In the genomic region with DNA sequence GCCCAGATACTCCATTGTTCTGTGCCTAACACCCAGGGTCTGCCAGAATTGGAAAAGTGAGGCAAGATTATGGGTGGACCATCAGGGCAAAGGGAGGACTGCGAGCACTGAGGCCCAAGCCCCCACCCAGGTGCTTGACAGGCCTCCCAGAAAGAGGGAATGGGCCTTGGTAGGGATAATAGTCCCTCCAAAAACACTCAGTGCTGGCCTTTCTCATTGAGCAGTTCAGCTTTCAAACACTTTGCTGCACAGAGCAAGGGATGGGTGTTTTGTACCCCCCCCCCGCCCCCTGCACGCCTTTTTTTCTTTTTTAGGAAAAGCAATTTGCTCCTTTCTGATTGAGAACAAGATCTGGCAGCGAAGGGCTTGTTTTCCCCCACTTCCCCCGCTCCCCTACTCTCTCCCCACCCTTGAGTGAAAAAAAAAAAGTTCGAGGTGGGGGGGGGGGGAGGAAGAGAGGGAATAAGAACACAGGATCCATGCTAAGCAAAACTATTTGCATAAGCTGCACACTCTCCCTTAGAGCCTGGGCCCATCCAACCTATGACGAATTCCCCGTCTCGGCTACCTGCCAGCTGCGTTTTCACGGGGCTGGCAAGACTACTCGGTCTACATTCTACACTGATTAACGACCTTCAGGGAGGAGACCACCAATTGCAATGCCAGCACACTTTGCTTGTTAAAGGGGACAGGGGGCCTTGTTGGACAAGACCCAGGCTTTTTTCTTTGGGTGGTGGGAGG, we compare ENCODE assay signal across 10 mouse cellular contexts. TPM values are rescaled to one million over a fixed set of nuclear protein-coding genes. Genes with fewer than 3 reads are reported as not detected.
DNase-seq lines count a peak whose midpoint lies in the region; ATAC-seq and TF ChIP-seq lines count a peak whose summit lies in the region.
"Had no signal": no experiment of that assay in that cellular context is flagged by ENCODE, and none has a peak within 500 bp of the region (broad histone marks: within the 10 kb centered on the region; RNA-seq: fewer than 3 reads in every experiment).

No protein-coding gene starts in this region.

- H3K36me3 ChIP-seq in intestine, embryonic 15.5 days = no peaks in the 10 kb centered on the region
- no peaks in the 10 kb centered on the region for H3K36me3 ChIP-seq in intestine, postnatal 0 days (ENCODE audit: control insufficient read depth, insufficient read depth)
- no peaks in the 10 kb centered on the region for H3K36me3 ChIP-seq in forebrain, embryonic 15.5 days
- no peaks in the 10 kb centered on the region for H3K36me3 ChIP-seq in limb, embryonic 15.5 days
- no peaks in the 10 kb centered on the region for H3K36me3 ChIP-seq in stomach, embryonic 14.5 days (ENCODE audit: control insufficient read depth, insufficient read depth, low read length)

- no peaks in the 10 kb centered on the region for H3K9me3 ChIP-seq in intestine, embryonic 15.5 days
- no peaks in the 10 kb centered on the region for H3K9me3 ChIP-seq in intestine, postnatal 0 days (ENCODE audit: control insufficient read depth)
- no peaks in the 10 kb centered on the region for H3K9me3 ChIP-seq in forebrain, embryonic 15.5 days
- no peaks in the 10 kb centered on the region for H3K9me3 ChIP-seq in limb, embryonic 15.5 days
- no peaks in the 10 kb centered on the region for H3K9me3 ChIP-seq in stomach, embryonic 14.5 days (ENCODE audit: control insufficient read depth, low read depth, low read length)

- no peak overlapping the region for H3K4me3 ChIP-seq in intestine, embryonic 15.5 days (replicated peaks)
- no peak overlapping the region for H3K4me3 ChIP-seq in intestine, postnatal 0 days (ENCODE audit: low read depth, low read length)
- no peak overlapping the region for H3K4me3 ChIP-seq in forebrain, embryonic 15.5 days
- no peak overlapping the region for H3K4me3 ChIP-seq in limb, embryonic 15.5 days
- no peak overlapping the region for H3K4me3 ChIP-seq in stomach, embryonic 14.5 days (ENCODE audit: low read depth, low read length)
- H3K4me3 ChIP-seq: erythroblast, embryonic 14.5 days had no signal

- H3K27ac ChIP-seq in intestine, embryonic 15.5 days = no peak overlapping the region
- no peak overlapping the region for H3K27ac ChIP-seq in intestine, postnatal 0 days (ENCODE audit: low read depth, low read length)
- peak overlapping the region; percentile 89 for H3K27ac ChIP-seq in forebrain, embryonic 15.5 days (replicated peaks)
- H3K27ac ChIP-seq in limb, embryonic 15.5 days = peak overlapping the region; percentile 80
- no peak overlapping the region for H3K27ac ChIP-seq in stomach, embryonic 14.5 days (ENCODE audit: low read length)
- H3K27ac ChIP-seq: liver, embryonic 14.5 days had no signal

- no peak overlapping the region for H3K9ac ChIP-seq in intestine, embryonic 15.5 days
- H3K9ac ChIP-seq in intestine, postnatal 0 days (ENCODE audit: low read depth, low read length) = no peak overlapping the region
- H3K9ac ChIP-seq in forebrain, embryonic 15.5 days (replicated peaks) = no peak overlapping the region
- no peak overlapping the region for H3K9ac ChIP-seq in limb, embryonic 15.5 days
- H3K9ac ChIP-seq in stomach, embryonic 14.5 days (replicated peaks; ENCODE audit: low read depth, low read length) = no peak overlapping the region
- H3K9ac ChIP-seq: liver, embryonic 14.5 days had no signal

- 43% methylated on average over 13 of the region's 13 CpGs for WGBS in intestine, embryonic 15.5 days
- WGBS in intestine, postnatal 0 days = 50% methylated on average over 13 of the region's 13 CpGs
- 5% methylated on average over 13 of the region's 13 CpGs for WGBS in forebrain, embryonic 15.5 days
- WGBS in limb, embryonic 15.5 days = 25% methylated on average over 13 of the region's 13 CpGs
- 27% methylated on average over 13 of the region's 13 CpGs for WGBS in stomach, embryonic 14.5 days

- H3K4me2 ChIP-seq in intestine, embryonic 15.5 days (replicated peaks) = no peak overlapping the region
- H3K4me2 ChIP-seq in intestine, postnatal 0 days (replicated peaks; ENCODE audit: low read depth) = no peak overlapping the region
- no peak overlapping the region; the same call in 1 of the 2 replicates for H3K4me2 ChIP-seq in forebrain, embryonic 15.5 days (replicated peaks)
- H3K4me2 ChIP-seq in limb, embryonic 15.5 days = no peak overlapping the region
- no peak overlapping the region for H3K4me2 ChIP-seq in stomach, embryonic 14.5 days (replicated peaks; ENCODE audit: low read depth, low read length)

- H3K27me3 ChIP-seq in intestine, embryonic 15.5 days (replicated peaks) = no peaks in the 10 kb centered on the region
- no peaks in the 10 kb centered on the region for H3K27me3 ChIP-seq in intestine, postnatal 0 days (replicated peaks; ENCODE audit: control insufficient read depth, insufficient read depth, low read length)
- no peaks in the 10 kb centered on the region for H3K27me3 ChIP-seq in forebrain, embryonic 15.5 days
- H3K27me3 ChIP-seq in limb, embryonic 15.5 days = no peaks in the 10 kb centered on the region; the same call in 1 of the 2 replicates
- no peaks in the 10 kb centered on the region for H3K27me3 ChIP-seq in stomach, embryonic 14.5 days (ENCODE audit: control insufficient read depth, insufficient read depth, low read length)

- H3K4me1 ChIP-seq in intestine, embryonic 15.5 days (replicated peaks) = no peaks in the 10 kb centered on the region
- H3K4me1 ChIP-seq in intestine, postnatal 0 days (replicated peaks; ENCODE audit: control insufficient read depth, insufficient read depth, low read length) = no peaks in the 10 kb centered on the region
- peaks cover 39% of the 10 kb centered on the region for H3K4me1 ChIP-seq in forebrain, embryonic 15.5 days
- peaks cover 25% of the 10 kb centered on the region for H3K4me1 ChIP-seq in limb, embryonic 15.5 days
- peaks cover 8% of the 10 kb centered on the region; the same call in 1 of the 2 replicates for H3K4me1 ChIP-seq in stomach, embryonic 14.5 days (ENCODE audit: control insufficient read depth, insufficient read depth, low read length)

- DNase-seq in Muller cell, postnatal 12 days (ENCODE audit: inconsistent ontology term) = peak; percentile 74
- no peak for DNase-seq in thymus, postnatal 14 days

- ATAC-seq in intestine, embryonic 15.5 days = peak; percentile 47; the same call in 1 of the 2 replicates
- ATAC-seq in intestine, postnatal 0 days = no peak
- ATAC-seq in forebrain, embryonic 15.5 days (replicated peaks) = peak; percentile 95
- ATAC-seq in limb, embryonic 15.5 days (ENCODE audit: insufficient number of reproducible peaks, low FRiP score, low TSS enrichment, low read depth) = peak; percentile 90
- peak; percentile 51; the same call in 1 of the 2 replicates for ATAC-seq in stomach, embryonic 14.5 days (ENCODE audit: insufficient number of reproducible peaks, insufficient read depth, low FRiP score, low read depth)
- no peak for ATAC-seq in granulocyte monocyte progenitor cell, adult 5-6 weeks (replicated peaks; ENCODE audit: poor library complexity, severe bottlenecking)

- no peak for TF ChIP-seq CTCF in intestine, postnatal 0 days (IDR thresholded peaks at IDR 0.05; ENCODE audit: low read depth)

RNA-seq across cellular contexts. Expression of a gene that starts 42.4 kb away (rescaled TPM):
- 19.3 and 20.6 TPM in 2 replicates for polyA plus RNA-seq in intestine, embryonic 15.5 days (2015; fragmentation: Nextera tagmentation; extraction: Ambion mirVana)
- 8.0 and 8.7 TPM in 2 replicates for polyA plus RNA-seq in intestine, postnatal 0 days (2015; fragmentation: Nextera tagmentation; extraction: Ambion mirVana)
- 80.1 and 82.1 TPM in 2 replicates for polyA plus RNA-seq in forebrain, embryonic 15.5 days (2015; fragmentation: Nextera tagmentation; extraction: Ambion mirVana)
- 21.9 and 25.1 TPM in 2 replicates for polyA plus RNA-seq in limb, embryonic 15.5 days (2015; fragmentation: Nextera tagmentation; extraction: Ambion mirVana)
- polyA plus RNA-seq in stomach, embryonic 14.5 days (2014; fragmentation: Nextera tagmentation; extraction: Ambion mirVana) = 29.9 and 31.0 TPM in 2 replicates
- total RNA-seq in granulocyte monocyte progenitor cell, adult 5-6 weeks (2014; fragmentation: Nextera tagmentation) = 21.4 and 36.6 TPM in 2 replicates
- total RNA-seq in granulocyte monocyte progenitor cell, adult 5-6 weeks (2017) = 24.9 and 33.3 TPM in 2 replicates

Comparison
In these comparisons a context has a peak if more than half of its experiments do, and no peak if none do; other contexts are left out.
1. ATAC-seq: peak in intestine, embryonic 15.5 days (single experiment), forebrain, embryonic 15.5 days (single experiment), limb, embryonic 15.5 days (single experiment) and stomach, embryonic 14.5 days (single experiment); none in intestine, postnatal 0 days (single experiment) and granulocyte monocyte progenitor cell, adult 5-6 weeks (single experiment).
2. H3K27ac ChIP-seq: peak in forebrain, embryonic 15.5 days (single experiment) and limb, embryonic 15.5 days (single experiment); none in intestine, embryonic 15.5 days (single experiment), intestine, postnatal 0 days (single experiment) and stomach, embryonic 14.5 days (single experiment).